In genomic region chr10:24493392-24493791, GRCm38 (mm10) we compare ENCODE assay signal across 8 mouse cellular contexts.
A peak's percentile ranks its signal among the peaks of the same experiment; 100 is the strongest.
DNase-seq lines count a peak whose midpoint lies in the region; ATAC-seq and TF ChIP-seq lines count a peak whose summit lies in the region.
"Had no signal": no experiment of that assay in that cellular context is flagged by ENCODE, and none has a peak within 500 bp of the region (broad histone marks: within the 10 kb centered on the region; RNA-seq: fewer than 3 reads in every experiment).

No protein-coding gene starts in this region.

- 49% methylated on average over 4 of the region's 4 CpGs for WGBS in embryonic facial prominence, embryonic 14.5 days
- WGBS in intestine, embryonic 15.5 days, result 45% methylated on average over 4 of the region's 4 CpGs
- 48% methylated on average over 4 of the region's 4 CpGs for WGBS in forebrain, postnatal 0 days

- H3K36me3 ChIP-seq in embryonic facial prominence, embryonic 14.5 days (ENCODE audit: control insufficient read depth, insufficient read depth, low read length), result no peaks in the 10 kb centered on the region
- no peaks in the 10 kb centered on the region for H3K36me3 ChIP-seq in intestine, embryonic 15.5 days
- no peaks in the 10 kb centered on the region for H3K36me3 ChIP-seq in forebrain, postnatal 0 days (ENCODE audit: insufficient read depth)
- H3K36me3 ChIP-seq: neural tube, embryonic 12.5 days had no signal

- 0 out of 2 replicates have a peak, but pooled peaks have one; percentile 26 for ATAC-seq in embryonic facial prominence, embryonic 14.5 days (ENCODE audit: low read depth)
- 0 out of 2 replicates have a peak, but pooled peaks have one; percentile 41 for ATAC-seq in intestine, embryonic 15.5 days
- no peak for ATAC-seq in forebrain, postnatal 0 days

- no peak overlapping the region for H3K4me3 ChIP-seq in embryonic facial prominence, embryonic 14.5 days (ENCODE audit: low read depth, low read length)
- no peak overlapping the region for H3K4me3 ChIP-seq in intestine, embryonic 15.5 days (replicated peaks)
- no peak overlapping the region for H3K4me3 ChIP-seq in forebrain, postnatal 0 days (ENCODE audit: low read depth, low read length)
- H3K4me3 ChIP-seq: neural tube, embryonic 12.5 days had no signal

- peak; percentile 33 to 48 for DNase-seq in adrenal gland, adult 18-20 months (ENCODE audit: low spot score in 2 of 2)
- DNase-seq in embryonic facial prominence, embryonic 14.5 days (ENCODE audit: low spot score), result peak; percentile 38
- peak; percentile 85 for DNase-seq in lung, postnatal 36 days
- no peak for DNase-seq in forebrain, postnatal 0 days
- no peak for DNase-seq in urinary bladder, adult 2 months (ENCODE audit: low spot score)
- no peak for DNase-seq in left cerebral cortex, postnatal 14 days (ENCODE audit: low spot score in 2 of 2)

- no peaks in the 10 kb centered on the region for H3K27me3 ChIP-seq in embryonic facial prominence, embryonic 14.5 days (replicated peaks; ENCODE audit: control insufficient read depth, insufficient read depth, low read length)
- no peaks in the 10 kb centered on the region for H3K27me3 ChIP-seq in intestine, embryonic 15.5 days (replicated peaks)
- H3K27me3 ChIP-seq in forebrain, postnatal 0 days (ENCODE audit: insufficient read depth, low read length), result no peaks in the 10 kb centered on the region
- H3K27me3 ChIP-seq: neural tube, embryonic 12.5 days had no signal

- no peak overlapping the region for H3K27ac ChIP-seq in embryonic facial prominence, embryonic 14.5 days (replicated peaks; ENCODE audit: low read depth, low read length)
- 0 out of 2 replicates have a peak overlapping the region, but pooled peaks have one; percentile 17 for H3K27ac ChIP-seq in intestine, embryonic 15.5 days
- H3K27ac ChIP-seq in forebrain, postnatal 0 days (ENCODE audit: low read depth, low read length), result no peak overlapping the region
- H3K27ac ChIP-seq: neural tube, embryonic 12.5 days had no signal

- intact Hi-C loops in left cerebral cortex, postnatal 14 days (cut with DNase I), result no loop called here

- H3K9me3 ChIP-seq in embryonic facial prominence, embryonic 14.5 days (ENCODE audit: control insufficient read depth, low read length), result no peaks in the 10 kb centered on the region
- no peaks in the 10 kb centered on the region for H3K9me3 ChIP-seq in intestine, embryonic 15.5 days
- H3K9me3 ChIP-seq in forebrain, postnatal 0 days (ENCODE audit: low read length), result no peaks in the 10 kb centered on the region
- H3K9me3 ChIP-seq: neural tube, embryonic 12.5 days had no signal

- H3K9ac ChIP-seq in embryonic facial prominence, embryonic 14.5 days (ENCODE audit: low read depth, low read length), result no peak overlapping the region
- no peak overlapping the region for H3K9ac ChIP-seq in intestine, embryonic 15.5 days
- H3K9ac ChIP-seq in forebrain, postnatal 0 days, result no peak overlapping the region
- H3K9ac ChIP-seq: neural tube, embryonic 12.5 days had no signal

- TF ChIP-seq CTCF in forebrain, postnatal 0 days (IDR thresholded peaks at IDR 0.05; ENCODE audit: low read depth), result no peak

- no peak overlapping the region for H3K4me2 ChIP-seq in embryonic facial prominence, embryonic 14.5 days (ENCODE audit: low read depth, low read length)
- no peak overlapping the region for H3K4me2 ChIP-seq in intestine, embryonic 15.5 days (replicated peaks)
- no peak overlapping the region for H3K4me2 ChIP-seq in forebrain, postnatal 0 days (ENCODE audit: low read depth)
- H3K4me2 ChIP-seq: neural tube, embryonic 12.5 days had no signal

- peaks cover 9% of the 10 kb centered on the region; the same call in 1 of the 2 replicates for H3K4me1 ChIP-seq in embryonic facial prominence, embryonic 14.5 days (ENCODE audit: control insufficient read depth, insufficient read depth, low read length)
- H3K4me1 ChIP-seq in intestine, embryonic 15.5 days (replicated peaks), result peaks cover 6% of the 10 kb centered on the region; the same call in 1 of the 2 replicates
- H3K4me1 ChIP-seq in forebrain, postnatal 0 days (ENCODE audit: insufficient read depth), result no peaks in the 10 kb centered on the region
- H3K4me1 ChIP-seq: neural tube, embryonic 12.5 days had no signal

Comparison
In these comparisons a context has a peak if more than half of its experiments do, and no peak if none do; other contexts are left out.
1. DNase-seq: peak in adrenal gland, adult 18-20 months (2 of 2), embryonic facial prominence, embryonic 14.5 days (single experiment) and lung, postnatal 36 days (single experiment); none in forebrain, postnatal 0 days (single experiment), urinary bladder, adult 2 months (single experiment) and left cerebral cortex, postnatal 14 days (0 of 2).